Mouse (Mus musculus): ENCODE measurements at regions not wholly inside any gene's neighbourhood (a gene's known extent, or its start where the extent isn't known, plus 50 kb on each side); places are given as distances from the start of the nearest gene placed in this dataset.

DNA sequence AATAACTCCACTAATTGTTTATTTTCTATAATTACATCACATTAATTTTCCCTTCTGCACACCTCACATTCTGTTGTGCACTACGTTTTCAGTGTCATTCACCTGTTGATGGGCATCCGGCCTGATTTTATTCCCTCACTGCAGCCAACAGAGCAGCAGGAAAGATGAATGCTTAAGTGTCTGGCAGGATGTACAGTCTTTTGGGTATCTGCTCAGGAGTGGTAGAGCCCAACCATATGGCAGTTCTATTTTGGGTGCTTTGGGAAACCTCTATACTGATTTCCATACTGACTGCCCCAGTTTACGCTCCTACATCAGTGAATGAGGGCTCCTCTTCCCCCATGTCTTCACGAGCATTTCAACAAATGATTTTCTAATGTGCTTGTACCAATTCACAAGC, 84.1 kb upstream of the Stac start:
- ATAC-seq (ENCODE audit: low FRiP score, low TSS enrichment): no peak

GRCm38 (mm10) chr9:111762653-111763468, 72.7 kb upstream of the Stac start:
- peaks cover 5% of the 10 kb centered on the region; the same call in 1 of the 2 replicates for H3K4me1 ChIP-seq (ENCODE audit: insufficient read depth, low read length)
- H3K27ac ChIP-seq (ENCODE audit: low read length): no peak overlapping the region
- H3K9me3 ChIP-seq (ENCODE audit: low read length): no peaks in the 10 kb centered on the region
- H3K9ac ChIP-seq (replicated peaks; ENCODE audit: low read length): no peak overlapping the region
- H3K4me2 ChIP-seq (replicated peaks; ENCODE audit: low read depth, low read length): no peak overlapping the region
- H3K4me3 ChIP-seq (ENCODE audit: low read length): no peak overlapping the region
- 56% methylated on average over 11 of the region's 11 CpGs for WGBS
- ATAC-seq (ENCODE audit: low FRiP score, low TSS enrichment): no peak
- no peaks in the 10 kb centered on the region for H3K27me3 ChIP-seq (ENCODE audit: insufficient read depth, low read length)
- no peaks in the 10 kb centered on the region for H3K36me3 ChIP-seq (ENCODE audit: insufficient read depth, low read length)

More for the DNA sequence above, 84.1 kb upstream of the Stac start:
- Histone ChIP-seq H3K36me3 (ENCODE audit: insufficient read depth, low read length) (no peaks in the 10 kb centered on the region), H3K27me3 (ENCODE audit: insufficient read depth, low read length) (no peaks in the 10 kb centered on the region), H3K27ac (ENCODE audit: low read length) (no peak overlapping the region), H3K9ac (replicated peaks; ENCODE audit: low read length) (no peak overlapping the region), H3K4me2 (replicated peaks; ENCODE audit: low read depth, low read length) (no peak overlapping the region), H3K4me1 (ENCODE audit: insufficient read depth, low read length) (no peaks in the 10 kb centered on the region), H3K4me3 (ENCODE audit: low read length) (no peak overlapping the region), H3K9me3 (ENCODE audit: low read length) (no peaks in the 10 kb centered on the region)
- WGBS: 86% methylated on average over 4 of the region's 4 CpGs

DNA sequence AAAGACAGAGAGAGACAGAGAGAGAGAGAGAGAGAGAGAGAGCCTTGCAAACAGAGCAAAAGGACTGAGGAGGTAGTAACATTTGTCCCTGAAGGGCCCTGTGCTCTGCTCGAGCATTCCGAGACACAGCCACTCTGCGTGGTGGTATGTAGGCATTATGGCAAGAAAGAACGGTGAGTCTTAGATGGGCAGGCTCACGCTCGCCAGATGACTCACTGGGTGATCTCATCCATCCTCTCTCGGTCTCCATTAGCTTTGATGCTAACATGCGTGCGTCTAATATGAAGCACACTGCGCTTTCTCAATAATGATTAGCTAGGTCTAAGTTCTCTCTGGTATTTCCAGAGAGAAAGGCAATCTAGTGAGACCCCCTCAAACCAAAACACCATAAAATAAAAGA, 65.1 kb upstream of the Stac start:
- Histone ChIP-seq H3K4me3 (ENCODE audit: low read length) (no peak overlapping the region), H3K9ac (replicated peaks; ENCODE audit: low read length) (no peak overlapping the region), H3K4me1 (ENCODE audit: insufficient read depth, low read length) (no peaks in the 10 kb centered on the region), H3K4me2 (replicated peaks; ENCODE audit: low read depth, low read length) (no peak overlapping the region), H3K36me3 (ENCODE audit: insufficient read depth, low read length) (no peaks in the 10 kb centered on the region), H3K9me3 (ENCODE audit: low read length) (0 out of 2 replicates have a peak, but pooled peaks cover 2% of the 10 kb centered on the region), H3K27me3 (ENCODE audit: insufficient read depth, low read length) (no peaks in the 10 kb centered on the region), H3K27ac (ENCODE audit: low read length) (no peak overlapping the region)
- ATAC-seq (ENCODE audit: low FRiP score, low TSS enrichment): no peak
- 74% methylated on average over 10 of the region's 10 CpGs for WGBS

GRCm38 (mm10) chr9:111746151-111746550, 56.0 kb upstream of the Stac start:
- no peak for ATAC-seq (ENCODE audit: low FRiP score, low TSS enrichment)
- Histone ChIP-seq H3K27me3 (ENCODE audit: insufficient read depth, low read length) (no peaks in the 10 kb centered on the region), H3K4me2 (replicated peaks; ENCODE audit: low read depth, low read length) (no peak overlapping the region), H3K36me3 (ENCODE audit: insufficient read depth, low read length) (no peaks in the 10 kb centered on the region), H3K27ac (ENCODE audit: low read length) (no peak overlapping the region), H3K9ac (replicated peaks; ENCODE audit: low read length) (no peak overlapping the region), H3K9me3 (ENCODE audit: low read length) (no peaks in the 10 kb centered on the region), H3K4me1 (ENCODE audit: insufficient read depth, low read length) (no peaks in the 10 kb centered on the region), H3K4me3 (ENCODE audit: low read length) (no peak overlapping the region)
- 76% methylated on average over 6 of the region's 6 CpGs for WGBS

GRCm38 (mm10) chr9:111745206-111745605, 55.1 kb upstream of the Stac start:
- Histone ChIP-seq H3K4me1 (ENCODE audit: insufficient read depth, low read length) (no peaks in the 10 kb centered on the region), H3K9me3 (ENCODE audit: low read length) (no peaks in the 10 kb centered on the region), H3K27ac (ENCODE audit: low read length) (no peak overlapping the region), H3K4me3 (ENCODE audit: low read length) (no peak overlapping the region), H3K9ac (replicated peaks; ENCODE audit: low read length) (no peak overlapping the region), H3K36me3 (ENCODE audit: insufficient read depth, low read length) (no peaks in the 10 kb centered on the region), H3K27me3 (ENCODE audit: insufficient read depth, low read length) (no peaks in the 10 kb centered on the region), H3K4me2 (replicated peaks; ENCODE audit: low read depth, low read length) (no peak overlapping the region)
- no peak for ATAC-seq (ENCODE audit: low FRiP score, low TSS enrichment)
- WGBS: 46% methylated on average over 3 of the region's 3 CpGs

Data from kidney, embryonic 16.5 days (tissue).